Mouse (Mus musculus) lung, postnatal 14 days (tissue): ENCODE measurements at regions not wholly inside any gene's neighbourhood (a gene's known extent, or its start where the extent isn't known, plus 50 kb on each side); places are given as distances from the start of the nearest gene placed in this dataset.

Experiments used
- DNase-seq: peaks from one replicate; pipeline ENCODE4 v3.0.0; 2021

- DNase-seq: no peak
Observed at GRCm38 (mm10) chr9:85136715-85137582, 175.6 kb upstream of the Gm11114 start.

- no peak for DNase-seq
Observed at GRCm38 (mm10) chr9:85139891-85140290, 172.7 kb upstream of the Gm11114 start.

DNA sequence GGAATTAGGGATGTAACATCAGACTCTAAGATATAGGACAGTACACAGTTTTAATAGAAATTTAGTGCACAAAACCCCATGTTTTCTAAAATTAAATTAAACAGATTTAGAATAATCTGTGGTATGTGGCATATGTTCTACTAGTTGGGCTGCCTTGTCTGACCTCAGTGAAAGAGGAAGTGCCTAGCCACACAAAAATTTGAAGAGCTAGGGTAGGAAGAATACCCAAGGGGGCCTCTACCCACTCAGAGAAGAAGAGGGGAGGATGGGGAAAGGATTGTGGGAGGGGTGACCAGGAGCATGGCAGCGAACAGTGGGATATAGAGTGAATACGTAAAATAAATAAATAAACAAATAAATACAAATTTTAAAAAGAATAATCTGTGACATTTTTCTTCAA is 168.2 kb upstream of the Gm11114 start:
- DNase-seq: no peak

DNA sequence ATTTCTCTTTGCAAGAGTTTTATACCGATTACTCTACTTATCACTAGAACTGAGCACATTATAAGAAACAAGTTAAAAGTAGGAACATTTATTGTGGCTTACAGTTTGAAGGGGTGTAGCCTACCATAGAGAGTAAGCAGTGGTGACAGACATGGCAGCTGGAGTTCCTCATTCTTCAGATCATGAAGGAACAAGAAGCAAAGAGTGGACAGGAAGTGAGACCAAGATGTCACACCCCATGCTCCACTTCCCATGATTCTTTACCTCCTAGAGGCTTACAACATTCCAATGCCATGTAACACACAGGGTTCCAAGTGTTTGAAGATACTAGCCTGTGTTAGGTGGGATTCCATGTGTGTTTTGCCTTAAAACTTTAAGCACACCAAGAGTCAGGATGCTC is 146.9 kb upstream of the Gm11114 start:
- no peak for DNase-seq

DNA sequence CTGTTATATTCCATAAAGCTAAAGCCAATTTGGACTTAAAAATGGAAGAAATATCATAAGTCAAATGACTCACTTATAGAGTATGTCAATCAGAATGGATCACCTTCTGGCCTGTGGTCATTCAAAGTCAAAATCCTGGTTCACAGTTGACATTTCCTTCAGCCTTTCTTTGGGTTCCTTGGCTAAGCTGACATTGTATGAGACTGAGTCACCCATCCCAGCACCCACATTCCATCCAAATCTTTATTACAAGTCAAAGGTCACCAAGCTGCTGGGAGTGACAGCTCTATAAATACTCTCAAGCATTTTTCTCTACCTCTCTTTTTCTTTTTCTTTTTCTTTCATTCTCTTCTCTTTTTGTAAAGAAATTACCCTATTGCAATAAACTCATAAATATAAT is 145.3 kb upstream of the Gm11114 start:
- DNase-seq: no peak

DNA sequence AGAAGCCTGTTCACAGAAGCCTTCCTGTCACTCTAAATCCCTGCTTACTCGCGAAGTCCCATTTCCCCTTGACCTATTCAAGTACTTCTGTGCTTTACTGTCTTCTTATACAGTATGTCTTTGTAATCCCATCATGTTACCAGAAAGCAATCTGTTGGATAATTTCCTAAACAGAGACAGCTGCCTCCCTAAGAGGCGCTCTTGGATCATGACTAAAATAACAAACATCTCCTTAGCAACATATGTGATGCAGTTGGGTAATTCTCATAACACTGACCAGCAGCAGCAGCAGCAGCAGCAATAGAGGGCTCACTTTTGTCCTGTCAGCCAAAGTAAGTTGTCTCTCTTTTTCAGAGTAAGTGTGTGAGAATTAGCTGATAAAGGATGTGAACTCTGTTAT is 138.1 kb upstream of the Gm11114 start:
- DNase-seq: no peak

DNA sequence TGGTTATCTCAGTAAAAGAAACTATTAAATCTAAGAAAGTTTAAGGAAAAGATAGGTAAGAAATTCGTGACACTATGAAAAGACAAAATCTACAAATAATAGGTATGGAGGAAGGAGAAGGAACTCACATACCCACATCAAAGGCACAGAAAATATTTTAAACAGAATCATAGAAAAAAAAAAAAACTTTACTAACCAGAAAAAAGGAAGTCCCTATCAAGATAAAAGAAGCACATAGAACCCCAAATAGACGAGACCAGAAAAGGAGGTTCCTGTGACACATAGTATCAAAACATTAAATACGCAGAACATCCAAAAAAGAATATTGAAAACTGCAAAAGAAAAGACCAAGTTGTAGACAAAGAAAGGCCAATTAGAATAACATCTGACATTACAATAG is 111.4 kb upstream of the Gm11114 start:
- DNase-seq: no peak

GRCm38 (mm10) chr9:85224870-85225269 is 87.7 kb upstream of the Gm11114 start:
- DNase-seq: no peak
